Mouse (Mus musculus) E14TG2a.4 (cell line): ENCODE data around the gene 1700030K09Rik.

Experiments used
- CTCF ChIP-seq: conservative IDR thresholded peaks from 2 replicates; pipeline ENCODE4 v1.5.1; 2014; ENCODE audit warnings: low read length
- POU5F1 ChIP-seq: IDR thresholded peaks from 2 replicates; pipeline ENCODE4 v1.6.1; 2014; ENCODE audit warnings: low read length, borderline replicate concordance

GRCm38 (mm10) chr8:72407878-72408277, 35.8 kb upstream of the 1700030K09Rik start:
- no peak for TF ChIP-seq CTCF
- no peak for TF ChIP-seq POU5F1
